Mouse (Mus musculus) bone marrow macrophage, adult 2 months (primary cell): Measurements from ENCODE around the gene Ddx58.

ENCODE experiments used
- CTCF ChIP-seq: IDR thresholded peaks from 2 replicates; pipeline ENCODE4 v1.5.1; 2012; ENCODE audit warnings: low read depth, mild to moderate bottlenecking, low read length, moderate library complexity
- POLR2A ChIP-seq: IDR thresholded peaks from 2 replicates; pipeline ENCODE4 v1.6.1; 2012; ENCODE audit warnings: mild to moderate bottlenecking, low read depth, low read length, borderline replicate concordance

DNA sequence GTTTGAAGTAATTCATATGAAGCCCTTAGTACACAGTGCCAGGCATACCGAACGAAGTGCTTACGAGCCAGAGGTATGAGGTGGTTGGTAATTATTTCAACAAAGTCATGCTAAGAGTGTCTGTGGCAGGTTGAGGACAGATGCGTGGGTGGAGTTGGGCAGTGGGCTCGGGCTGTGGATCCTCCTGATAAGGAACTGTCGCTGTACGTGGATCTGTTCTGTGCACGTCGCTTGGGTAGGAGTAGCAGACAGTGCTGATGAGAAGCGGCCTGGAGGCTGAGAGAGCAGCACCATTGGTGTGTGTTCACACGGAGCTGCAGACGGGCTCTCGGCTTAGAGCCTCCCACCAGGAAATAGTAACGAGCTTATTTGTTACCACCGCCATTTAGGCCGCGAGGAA is 61.0 kb downstream of the Ddx58 start:
- no peak for TF ChIP-seq POLR2A
- no peak for TF ChIP-seq CTCF
